ENCODE assay signal across 11 mouse cellular contexts in the genomic region with DNA sequence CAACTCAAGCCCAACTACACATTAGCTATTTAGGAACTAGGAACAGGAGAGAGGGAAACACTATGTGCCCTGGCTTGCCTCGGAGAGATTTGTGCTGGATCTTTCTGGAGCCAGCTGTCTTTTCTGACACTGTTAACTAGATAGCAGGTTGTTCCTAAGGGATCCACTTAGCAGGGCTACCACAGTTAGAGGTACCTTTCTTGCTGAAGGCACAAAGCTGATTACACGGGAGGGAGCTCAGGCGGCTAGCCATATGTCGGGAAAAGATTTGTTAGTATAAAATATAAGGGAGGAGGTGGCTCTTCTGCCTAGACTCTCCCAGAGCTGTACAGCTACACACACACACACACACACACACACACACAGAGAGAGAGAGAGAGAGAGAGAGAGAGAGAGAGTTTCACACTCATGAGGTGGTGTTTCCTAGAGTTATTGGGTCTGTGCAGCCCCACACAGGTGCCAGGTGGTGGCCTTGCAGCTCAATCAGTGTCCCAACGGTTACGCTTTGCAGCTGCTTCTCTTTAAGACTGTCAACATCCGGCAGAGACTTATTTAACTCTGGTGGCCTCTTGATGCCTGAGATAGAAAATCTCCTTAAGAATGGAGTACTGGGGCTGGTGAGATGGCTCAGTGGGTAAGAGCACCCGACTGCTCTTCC. TPM values are rescaled to one million over a fixed set of nuclear protein-coding genes. Genes with fewer than 3 reads are reported as not detected.
DNase-seq lines count a peak whose midpoint lies in the region; ATAC-seq and TF ChIP-seq lines count a peak whose summit lies in the region.
"Had no signal": no experiment of that assay in that cellular context is flagged by ENCODE, and none has a peak within 500 bp of the region (broad histone marks: within the 10 kb centered on the region; RNA-seq: fewer than 3 reads in every experiment).

No protein-coding gene starts in this region.

- no peaks in the 10 kb centered on the region for H3K4me1 ChIP-seq in intestine, embryonic 15.5 days (replicated peaks)
- H3K4me1 ChIP-seq in intestine, postnatal 0 days (replicated peaks; ENCODE audit: control insufficient read depth, insufficient read depth, low read length), result no peaks in the 10 kb centered on the region
- H3K4me1 ChIP-seq in CH12.LX (ENCODE audit: control insufficient read depth in 1 of 2, insufficient read depth in 2 of 2), result peaks cover 23 to 91% of the 10 kb centered on the region in 2 experiments
- H3K4me1 ChIP-seq in small intestine, adult 2 months (ENCODE audit: control insufficient read depth, insufficient read depth, insufficient read length, low read length), result no peaks in the 10 kb centered on the region; the same call in 1 of the 2 replicates
- H3K4me1 ChIP-seq: neural tube, embryonic 15.5 days had no signal

- peak; percentile 89 for TF ChIP-seq EP300 in CH12.LX (IDR thresholded peaks at IDR 0.05; ENCODE audit: low read length)

- dilution Hi-C loops in CH12.LX (cut with MboI; ENCODE audit: extremely low pct_ligation_motif_present, extremely low pct_unique_long_range_greater_than_20kb, low sequenced_read_pairs), result no loop called here

- TF ChIP-seq CTCF in intestine, postnatal 0 days (IDR thresholded peaks at IDR 0.05; ENCODE audit: low read depth), result no peak
- TF ChIP-seq CTCF in CH12.LX (conservative IDR thresholded peaks at IDR 0.05 in 1 of 2, IDR thresholded peaks at IDR 0.05 in 1 of 2; ENCODE audit: low read depth in 2 of 2, low read length in 2 of 2), result no peak
- TF ChIP-seq CTCF in small intestine, adult 2 months (IDR thresholded peaks at IDR 0.05; ENCODE audit: extremely low read depth, insufficient read length, insufficient replicate concordance, low read depth, low read length), result no peak

- peak; percentile 29 for TF ChIP-seq RAD21 in CH12.LX (IDR thresholded peaks at IDR 0.05; ENCODE audit: low read depth, low read length)

- no peak overlapping the region for H3K4me3 ChIP-seq in intestine, embryonic 15.5 days (replicated peaks)
- no peak overlapping the region for H3K4me3 ChIP-seq in intestine, postnatal 0 days (ENCODE audit: low read depth, low read length)
- peak overlapping the region in 2 of 3 experiments; percentile 19 to 36 for H3K4me3 ChIP-seq in CH12.LX (replicated peaks in 1 of 3; ENCODE audit: low read depth in 2 of 3, low read length in 2 of 3, poor library complexity in 1 of 3)
- H3K4me3 ChIP-seq in small intestine, adult 2 months (ENCODE audit: low read depth, low read length), result no peak overlapping the region
- H3K4me3 ChIP-seq: neural tube, embryonic 15.5 days had no signal

- H3K36me3 ChIP-seq in intestine, embryonic 15.5 days, result no peaks in the 10 kb centered on the region
- no peaks in the 10 kb centered on the region for H3K36me3 ChIP-seq in intestine, postnatal 0 days (ENCODE audit: control insufficient read depth, insufficient read depth)
- H3K36me3 ChIP-seq in CH12.LX (replicated peaks in 1 of 2; ENCODE audit: control insufficient read depth in 1 of 2, insufficient read depth in 1 of 2, low read length in 1 of 2), result peaks cover 0 to 19% of the 10 kb centered on the region in 2 experiments
- H3K36me3 ChIP-seq in small intestine, adult 2 months (ENCODE audit: control insufficient read depth, insufficient read depth, low read length), result peaks cover 2% of the 10 kb centered on the region; the same call in 1 of the 2 replicates
- H3K36me3 ChIP-seq: neural tube, embryonic 15.5 days had no signal

- no peaks in the 10 kb centered on the region for H3K9me3 ChIP-seq in intestine, embryonic 15.5 days
- no peaks in the 10 kb centered on the region for H3K9me3 ChIP-seq in intestine, postnatal 0 days (ENCODE audit: control insufficient read depth)
- no peaks in the 10 kb centered on the region for H3K9me3 ChIP-seq in CH12.LX (replicated peaks; ENCODE audit: low read length)
- H3K9me3 ChIP-seq: neural tube, embryonic 15.5 days had no signal

- 44% methylated on average over 8 of the region's 8 CpGs for WGBS in intestine, embryonic 15.5 days
- 48% methylated on average over 8 of the region's 8 CpGs for WGBS in intestine, postnatal 0 days
- whole genome bisulfite sequencing in small intestine, adult 2 months, result 29% methylated on average over 8 of the region's 8 CpGs

- H3K4me2 ChIP-seq in intestine, embryonic 15.5 days (replicated peaks), result no peak overlapping the region
- H3K4me2 ChIP-seq in intestine, postnatal 0 days (replicated peaks; ENCODE audit: low read depth), result no peak overlapping the region
- peak overlapping the region; percentile 81 for H3K4me2 ChIP-seq in CH12.LX (ENCODE audit: insufficient read depth, low read depth, poor library complexity, severe bottlenecking)
- H3K4me2 ChIP-seq: neural tube, embryonic 15.5 days had no signal

- no peak overlapping the region for H3K27ac ChIP-seq in intestine, embryonic 15.5 days
- H3K27ac ChIP-seq in intestine, postnatal 0 days (ENCODE audit: low read depth, low read length), result no peak overlapping the region
- H3K27ac ChIP-seq in CH12.LX (ENCODE audit: insufficient read depth, low read depth), result peak overlapping the region; percentile 100
- peak overlapping the region; percentile 44; the same call in 1 of the 2 replicates for H3K27ac ChIP-seq in small intestine, adult 2 months (ENCODE audit: insufficient read depth, low read depth, low read length)
- H3K27ac ChIP-seq: neural tube, embryonic 15.5 days had no signal

- TF ChIP-seq POLR2A in CH12.LX (IDR thresholded peaks at IDR 0.05; ENCODE audit: low read depth, low read length), result no peak
- no peak for TF ChIP-seq POLR2A in small intestine, adult 2 months (IDR thresholded peaks at IDR 0.05; ENCODE audit: low read depth, low read length)

- H3K79me2 ChIP-seq in CH12.LX (replicated peaks; ENCODE audit: control insufficient read depth, extremely low read depth, insufficient read depth, poor library complexity, severe bottlenecking), result peaks cover 54% of the 10 kb centered on the region

- no peaks in the 10 kb centered on the region for H3K27me3 ChIP-seq in intestine, embryonic 15.5 days (replicated peaks)
- H3K27me3 ChIP-seq in intestine, postnatal 0 days (replicated peaks; ENCODE audit: control insufficient read depth, insufficient read depth, low read length), result no peaks in the 10 kb centered on the region
- H3K27me3 ChIP-seq in CH12.LX (replicated peaks), result no peaks in the 10 kb centered on the region
- H3K27me3 ChIP-seq in small intestine, adult 2 months (ENCODE audit: control insufficient read depth, insufficient read depth, low read length), result no peaks in the 10 kb centered on the region

- in situ Hi-C loops in CH12.LX (cut with MboI; ENCODE audit: low pct_ligation_motif_present, low pct_unique_long_range_greater_than_20kb, low sequenced_read_pairs), result loop anchor here (5.0 kb wide), 1 partner anchor 44 kb away; no protein-coding TSS in a partner anchor

- peak; percentile 91 for DNase-seq in CH12.LX (ENCODE audit: extremely low read depth)
- peak; percentile 59 for DNase-seq in forelimb bud, embryonic 11.5 days (ENCODE audit: low read depth, low spot score)
- no peak for DNase-seq in layer of hippocampus, adult 9-11 months
- no peak for DNase-seq in heart, postnatal 4 days
- DNase-seq in heart, postnatal 36 days, result no peak
- DNase-seq: lung, postnatal 14 days had no signal

- peak; percentile 66 for ATAC-seq in intestine, embryonic 15.5 days
- no peak for ATAC-seq in intestine, postnatal 0 days
- ATAC-seq: inflammation-experienced regulatory T-cells, adult 6 months had no signal

- intact Hi-C loops in heart, postnatal 36 days (cut with DNase I), result no loop called here

- H3K9ac ChIP-seq in intestine, embryonic 15.5 days, result no peak overlapping the region
- H3K9ac ChIP-seq in intestine, postnatal 0 days (ENCODE audit: low read depth, low read length), result no peak overlapping the region
- peak overlapping the region; percentile 69 for H3K9ac ChIP-seq in CH12.LX (ENCODE audit: insufficient read depth, low read depth)
- H3K9ac ChIP-seq: neural tube, embryonic 15.5 days had no signal

TF ChIP-seq in CH12.LX, 34 proteins besides CTCF, POLR2A, EP300 and RAD21 (continues in another document):
- TF ChIP-seq ZNF384 (IDR thresholded peaks at IDR 0.05; ENCODE audit: low read depth, low read length) (no peak; the same call in 1 of the 2 replicates), TBP (conservative IDR thresholded peaks at IDR 0.05; ENCODE audit: low read depth, low read length) (peak; percentile 95), MEF2A (IDR thresholded peaks at IDR 0.05; ENCODE audit: borderline replicate concordance, low read depth, low read length) (peak; percentile 73; the same call in 1 of the 2 replicates), ELF1 (IDR thresholded peaks at IDR 0.05; ENCODE audit: low read depth, low read length) (no peak), GABPA (IDR thresholded peaks at IDR 0.05; ENCODE audit: insufficient replicate concordance, low read depth, low read length) (no peak), E2F4 (IDR thresholded peaks at IDR 0.05; ENCODE audit: insufficient replicate concordance, low read depth, low read length) (no peak), NELFE (IDR thresholded peaks at IDR 0.05; ENCODE audit: low read depth, low read length) (no peak), USF2 (conservative IDR thresholded peaks at IDR 0.05; ENCODE audit: low read depth, low read length) (no peak), BHLHE40 (IDR thresholded peaks at IDR 0.05; ENCODE audit: low read depth, low read length) (peak; percentile 71), ZMIZ1 (IDR thresholded peaks at IDR 0.05; ENCODE audit: low read depth, low read length) (no peak; the same call in 1 of the 2 replicates), NRF1 (IDR thresholded peaks at IDR 0.05; ENCODE audit: low read depth, low read length) (no peak), ETS1 (conservative IDR thresholded peaks at IDR 0.05; ENCODE audit: low read depth, low read length) (peak; percentile 85), MYC (IDR thresholded peaks at IDR 0.05; ENCODE audit: low read depth, low read length) (peak; percentile 51; the same call in 1 of the 2 replicates), SIN3A (IDR thresholded peaks at IDR 0.05; ENCODE audit: low read length) (peak; percentile 84), USF1 (IDR thresholded peaks at IDR 0.05; ENCODE audit: low read depth, low read length) (no peak), MAZ (IDR thresholded peaks at IDR 0.05; ENCODE audit: low read depth, low read length) (peak; percentile 72; the same call in 1 of the 2 replicates), RCOR1 (conservative IDR thresholded peaks at IDR 0.05; ENCODE audit: low read depth, low read length) (0 out of 2 replicates have a peak, but pooled peaks have one; percentile 43), IRF4 (IDR thresholded peaks at IDR 0.05; ENCODE audit: low read depth, low read length) (peak; percentile 82)

RNA-seq across cellular contexts. Expression of a gene that starts 34.2 kb away (rescaled TPM):
- 5.3 TPM in 2 replicates for polyA plus RNA-seq in intestine, embryonic 15.5 days (2015; fragmentation: Nextera tagmentation; extraction: Ambion mirVana)
- polyA plus RNA-seq in intestine, postnatal 0 days (2015; fragmentation: Nextera tagmentation; extraction: Ambion mirVana), result 5.8 and 6.8 TPM in 2 replicates
- total RNA-seq in CH12.LX (2012; rRNA removed) (20.7 and 21.8 TPM in 2 replicates), CH12.LX (2014; rRNA removed) (12.0 and 13.2 TPM in 2 replicates)
- 32.7 and 38.9 TPM in 2 replicates for polyA plus RNA-seq in CH12.LX (2012; ENCODE audit: insufficient read length, low read depth)
- 7.6 and 16.7 TPM in 2 replicates for polyA plus RNA-seq in small intestine, adult 2 months (2012; rRNA removed)
- 10 to 100 TPM; 38.3 to 39.9 TPM for total RNA-seq in heart, postnatal 4 days (2021)
- 10 to 100 TPM; 36.1 to 52.1 TPM for total RNA-seq in heart, postnatal 36 days (2021)

Comparison
In these comparisons a context has a peak if more than half of its experiments do, and no peak if none do; other contexts are left out.
1. H3K27ac ChIP-seq: peak in CH12.LX (single experiment) and small intestine, adult 2 months (single experiment); none in intestine, embryonic 15.5 days (single experiment) and intestine, postnatal 0 days (single experiment).
2. H3K4me3 ChIP-seq: peak in CH12.LX (2 of 3); none in intestine, embryonic 15.5 days (single experiment), intestine, postnatal 0 days (single experiment) and small intestine, adult 2 months (single experiment).
3. DNase-seq: peak in CH12.LX (single experiment) and forelimb bud, embryonic 11.5 days (single experiment); none in layer of hippocampus, adult 9-11 months (single experiment), heart, postnatal 4 days (single experiment) and heart, postnatal 36 days (0 of 2).